Mouse (Mus musculus): ENCODE measurements around the gene Idh2.

Gene Idh2

DNA sequence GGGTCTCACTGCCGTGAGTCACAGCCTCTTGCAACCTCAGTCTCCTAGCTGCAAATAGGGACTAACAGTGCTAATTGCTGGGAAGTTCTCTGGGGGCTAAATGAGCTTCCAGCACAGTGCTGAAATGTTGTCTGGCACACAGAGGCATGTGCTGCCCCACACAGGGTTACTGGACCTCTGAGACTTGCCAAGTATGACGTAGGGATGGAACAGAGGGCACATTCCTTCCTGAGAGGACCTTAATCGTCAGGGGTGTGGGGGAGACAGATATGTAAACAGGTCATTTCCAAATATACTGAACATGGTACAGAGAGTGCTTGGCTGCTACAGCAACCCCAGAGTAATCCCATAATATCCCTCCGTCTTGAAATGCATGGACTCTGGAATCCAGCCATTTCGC is 5.9 kb upstream of the Idh2 start:
- peak; percentile 63 to 86 for DNase-seq

DNA sequence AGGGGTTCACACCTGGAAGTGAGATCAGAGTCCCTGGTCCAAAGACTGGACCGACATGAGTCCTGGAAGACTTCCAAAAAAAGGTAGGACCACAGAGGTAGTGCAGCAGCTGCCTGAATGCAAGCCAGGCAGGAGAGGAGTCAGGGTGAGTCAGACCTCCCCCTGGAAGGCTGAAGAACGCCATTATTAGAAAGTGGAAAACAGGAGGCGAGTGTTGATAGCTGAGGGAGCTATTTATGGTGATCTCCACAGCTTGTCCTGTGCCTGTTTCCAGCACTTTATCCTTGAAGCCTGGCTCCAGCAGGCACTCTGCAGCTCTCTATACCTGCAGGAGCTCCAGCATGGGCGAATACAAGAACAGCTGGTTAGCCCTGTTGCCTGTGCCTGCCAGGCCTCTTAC is 4.0 kb upstream of the Idh2 start:
- no peak for DNase-seq

DNA sequence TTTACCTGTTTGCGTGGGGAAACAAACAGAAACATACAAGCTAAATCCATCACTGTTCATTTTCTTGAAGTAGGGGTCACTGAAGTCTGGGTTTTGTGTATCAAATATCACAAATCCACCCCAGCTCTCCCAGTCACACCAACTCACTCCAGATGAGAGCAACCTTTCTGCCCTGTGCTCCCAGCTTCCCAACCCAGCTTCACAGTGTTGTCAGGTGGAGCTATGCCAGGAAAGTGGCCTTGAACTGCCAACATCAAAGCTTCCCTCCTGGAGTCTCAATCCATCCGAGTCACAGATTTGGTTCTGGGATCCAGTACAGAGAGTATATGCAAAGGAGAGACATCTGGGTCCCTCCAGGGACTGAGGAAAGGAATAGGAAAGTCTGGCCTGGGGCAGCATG is 966 bp upstream of the Idh2 start:
- DNase-seq, result peak; percentile 66 to 73

DNA sequence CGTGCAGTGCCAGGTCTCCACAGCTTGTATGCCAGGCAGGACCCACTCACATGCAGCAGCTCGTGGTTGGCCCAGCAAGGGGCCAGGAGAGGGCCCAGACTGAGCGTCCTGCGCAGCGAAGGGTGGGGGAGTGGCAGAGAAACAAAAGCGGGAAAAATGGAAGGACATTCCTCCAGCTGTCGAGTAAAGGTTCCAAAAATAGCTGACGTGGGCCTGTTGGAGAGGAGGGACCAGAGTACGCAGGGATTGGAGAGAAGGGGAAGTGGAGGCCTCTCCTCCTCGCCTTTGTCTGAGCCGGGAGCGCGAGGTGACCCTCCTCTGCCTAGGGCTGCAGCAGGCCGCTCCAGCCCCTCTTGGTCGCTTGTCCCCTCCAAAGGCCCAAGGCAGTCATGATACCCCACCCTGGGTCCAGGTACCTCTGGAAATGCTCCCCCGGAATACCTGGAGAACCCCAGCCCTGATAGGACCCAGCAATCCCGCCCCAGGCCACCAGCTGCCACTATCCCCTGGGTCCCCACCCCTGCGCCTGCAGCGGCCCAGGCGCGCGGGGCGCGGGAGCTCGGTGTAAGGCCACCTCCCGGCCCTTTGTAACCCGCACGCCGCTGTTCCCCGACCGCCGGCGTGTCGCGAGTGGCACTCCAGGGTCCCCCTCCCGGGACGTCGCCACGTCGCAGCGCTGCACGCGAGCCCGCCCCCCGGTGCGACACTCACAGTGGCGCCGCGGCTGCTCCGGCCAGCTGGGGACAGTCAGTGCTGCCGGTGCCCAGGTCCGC is 555 bp downstream of the Idh2 start:
- peak; percentile 59 to 83 for DNase-seq

DNA sequence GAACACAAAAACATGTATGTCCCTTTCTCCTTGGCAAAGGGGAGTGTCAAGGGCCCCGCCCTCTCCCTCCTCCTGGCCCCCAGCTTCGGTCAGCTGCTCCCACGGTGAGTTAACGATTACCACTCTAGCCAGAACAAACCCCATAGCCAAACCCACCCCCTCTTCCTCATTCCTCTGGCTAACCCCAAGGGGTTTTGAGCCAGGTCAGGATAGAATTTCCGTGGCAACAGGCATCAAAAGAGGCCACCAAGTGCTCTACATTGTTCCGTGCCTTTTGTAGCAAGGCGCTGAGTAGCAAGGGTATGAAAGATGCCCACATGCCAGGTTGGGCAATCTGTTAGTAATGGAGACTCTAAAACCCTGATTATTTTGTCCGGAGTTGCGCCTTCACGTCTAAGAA is 1.2 kb downstream of the Idh2 start:
- DNase-seq, result peak; percentile 84 to 95

DNA sequence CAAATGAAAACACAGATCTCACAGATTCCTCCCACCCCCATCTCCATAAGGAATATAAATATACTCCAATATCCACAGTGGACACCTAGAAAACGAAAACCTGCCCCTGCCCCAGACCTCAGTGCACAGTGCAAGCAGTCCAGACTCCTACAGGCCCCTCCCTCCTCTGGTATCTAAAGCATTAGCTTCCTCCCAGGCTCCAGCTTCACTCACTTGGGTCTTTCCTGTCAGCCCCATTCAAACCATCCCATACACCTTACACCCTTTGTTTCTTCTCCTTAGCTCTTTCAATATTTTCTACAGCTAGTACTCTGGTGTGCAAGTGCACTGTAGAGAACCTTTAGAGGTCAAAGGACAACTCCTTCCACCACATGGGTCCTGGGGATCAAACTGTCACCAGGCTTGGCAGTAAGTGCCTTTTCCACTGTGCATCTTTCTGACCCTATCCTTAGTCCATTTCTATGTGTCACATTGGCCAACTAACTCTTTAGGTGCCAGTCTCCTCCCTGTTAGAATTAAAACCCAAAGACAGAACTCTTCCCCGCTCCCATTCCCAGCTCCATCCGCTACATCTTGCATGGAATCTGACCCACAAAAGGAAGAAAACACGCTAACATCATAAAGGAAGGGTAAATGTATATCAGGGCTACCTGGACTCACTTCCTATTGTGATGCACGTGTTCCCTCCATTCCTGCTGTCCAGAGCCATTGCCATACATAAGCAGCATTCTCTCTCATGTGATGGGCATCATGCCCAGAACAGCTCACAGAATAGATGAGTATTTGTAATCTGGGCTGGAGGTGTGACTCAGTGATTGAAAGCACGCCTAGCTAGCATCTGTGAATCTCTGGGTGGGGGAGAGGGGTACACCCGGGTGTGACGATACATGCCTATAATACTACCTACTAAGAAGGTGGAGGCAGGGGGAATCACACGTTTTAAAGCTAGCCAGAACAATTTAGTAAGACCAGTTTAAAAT is 3.8 kb downstream of the Idh2 start:
- DNase-seq, result no peak

DNA sequence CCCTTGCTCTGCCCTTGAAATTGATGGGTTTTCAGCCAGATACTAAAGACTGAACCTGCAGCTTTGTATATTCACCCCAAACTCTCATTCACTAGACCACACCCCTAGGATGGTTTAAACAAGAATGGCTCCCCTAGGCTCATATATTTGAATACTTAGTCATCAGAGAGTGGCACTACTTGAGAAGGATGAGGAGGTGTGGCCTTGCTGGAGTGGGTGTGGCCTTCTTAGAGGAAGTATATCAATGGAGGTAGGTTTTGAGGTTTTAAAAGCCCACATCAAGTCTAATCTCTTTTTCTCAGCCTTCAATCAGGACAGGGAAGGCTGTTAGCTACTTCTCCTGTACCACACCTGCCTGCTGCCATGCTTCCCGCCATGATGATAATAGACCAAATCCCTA is 8.8 kb downstream of the Idh2 start:
- no peak for DNase-seq

DNA sequence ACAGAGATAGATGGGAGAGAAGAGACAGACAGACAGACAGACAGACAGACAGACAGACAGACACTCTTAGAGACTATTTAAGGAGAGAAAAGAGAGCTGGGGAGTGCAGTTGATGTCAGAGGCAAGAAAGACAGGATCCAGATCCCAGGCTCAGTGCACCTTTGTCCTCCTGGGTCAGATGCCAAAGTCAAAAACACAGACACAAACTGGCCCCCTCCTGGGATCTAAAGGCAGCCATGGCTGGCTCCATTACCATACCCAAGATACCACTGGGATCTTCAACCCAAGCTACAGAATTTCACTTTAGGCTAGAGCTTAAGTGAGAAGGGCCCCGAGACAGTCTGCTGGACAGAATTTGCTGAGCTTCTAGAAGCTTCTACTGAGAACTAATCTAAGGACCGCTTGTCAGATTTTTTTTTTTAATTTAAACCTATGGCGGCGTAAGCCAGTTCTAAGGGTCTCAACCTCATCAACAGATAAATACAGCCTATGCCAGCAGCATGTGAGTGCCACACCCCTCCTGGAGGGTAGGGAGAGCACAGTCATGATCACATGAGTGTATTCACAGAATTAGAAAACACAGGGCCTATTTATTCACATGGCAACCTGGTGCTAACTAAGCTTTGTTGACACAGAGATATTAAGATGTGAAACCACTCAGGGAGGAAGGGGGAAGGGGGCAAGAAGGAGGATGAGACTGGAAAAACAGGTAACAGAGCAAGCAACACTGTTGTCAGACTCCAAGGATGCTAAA is 9.4 kb downstream of the Idh2 start:
- DNase-seq, result no peak

DNA sequence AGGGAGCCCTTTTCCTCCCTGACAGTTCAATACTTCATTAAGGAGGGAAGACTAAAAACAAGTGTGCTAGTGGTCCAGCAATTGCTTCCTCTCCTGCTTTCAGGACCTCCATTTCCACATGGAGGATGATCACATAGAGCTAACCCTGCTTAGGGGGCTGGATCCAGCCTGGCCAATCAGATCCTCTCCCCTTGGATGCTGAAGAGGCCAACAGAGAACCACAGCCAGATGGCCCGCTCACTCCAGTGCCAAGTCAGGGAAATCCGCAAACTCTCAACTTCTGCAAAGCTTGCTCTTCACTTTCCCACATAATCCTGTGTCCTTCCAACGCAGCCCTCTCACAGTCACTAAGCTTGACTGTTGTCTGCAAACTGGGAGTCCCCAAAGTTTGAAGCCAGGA is 11.9 kb downstream of the Idh2 start:
- DNase-seq, result no peak

DNA sequence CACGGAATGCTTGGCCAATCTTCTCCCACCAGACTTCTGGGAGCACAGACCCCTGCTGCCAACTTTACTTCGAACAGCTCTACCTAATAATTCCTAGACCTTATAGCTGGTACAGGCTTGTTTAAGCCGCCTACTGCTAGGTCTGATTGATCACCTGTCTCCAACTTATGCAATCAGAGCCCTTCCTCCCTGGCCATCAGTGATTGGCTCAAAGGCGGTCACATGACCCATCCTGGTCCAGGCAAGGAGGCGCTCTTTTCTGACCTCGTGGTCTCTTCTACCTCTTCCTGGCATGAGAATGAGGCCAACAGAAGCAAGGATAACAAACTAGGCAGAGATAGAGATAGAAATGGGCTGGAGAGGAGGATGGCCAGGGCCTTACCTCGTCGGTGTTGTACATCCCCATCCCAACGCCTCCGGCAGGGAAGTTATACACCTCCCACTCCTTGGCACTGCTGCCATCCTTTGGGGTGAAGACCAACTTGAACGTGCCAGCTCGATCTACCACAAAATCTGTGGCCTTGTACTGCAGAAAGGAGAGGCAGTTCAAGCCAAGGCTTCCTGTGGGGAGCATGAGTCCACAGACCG is 16.7 kb downstream of the Idh2 start:
- peak in 1 of 2 experiments; percentile 37 for DNase-seq

DNA sequence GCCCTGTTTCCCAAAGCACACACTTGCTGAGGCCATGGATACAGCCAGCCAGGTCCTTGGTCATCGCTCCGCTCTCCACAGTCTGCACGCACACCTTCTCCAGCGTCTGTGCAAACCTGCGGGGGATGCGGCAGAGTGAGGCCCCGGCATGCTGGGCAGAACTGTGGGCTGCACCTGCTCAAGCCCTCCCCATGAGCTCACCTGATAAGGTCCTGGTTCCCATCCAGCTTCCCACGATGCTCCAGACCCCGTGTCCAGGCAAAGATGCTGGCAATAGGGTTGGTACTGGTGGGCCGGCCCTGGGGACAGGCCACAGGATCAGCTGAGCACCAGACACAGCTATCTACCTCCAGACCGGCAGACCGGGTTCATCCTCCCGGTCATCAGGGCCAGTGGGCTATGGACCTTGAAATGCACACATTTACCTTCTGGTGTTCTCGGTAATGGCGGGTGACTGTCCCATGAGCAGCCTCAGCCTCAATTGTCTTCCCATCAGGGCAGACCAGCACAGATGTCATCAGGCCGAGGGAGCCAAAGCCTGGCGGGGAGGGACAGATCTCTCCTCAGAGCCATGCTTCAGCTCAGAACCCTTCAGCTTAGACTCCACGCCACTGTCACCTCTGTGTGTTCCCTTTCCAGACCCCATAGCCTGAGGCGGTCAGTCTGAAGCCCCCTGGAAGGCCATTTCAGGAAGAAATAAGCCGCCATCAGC is 19.4 kb downstream of the Idh2 start:
- DNase-seq, result no peak

DNA sequence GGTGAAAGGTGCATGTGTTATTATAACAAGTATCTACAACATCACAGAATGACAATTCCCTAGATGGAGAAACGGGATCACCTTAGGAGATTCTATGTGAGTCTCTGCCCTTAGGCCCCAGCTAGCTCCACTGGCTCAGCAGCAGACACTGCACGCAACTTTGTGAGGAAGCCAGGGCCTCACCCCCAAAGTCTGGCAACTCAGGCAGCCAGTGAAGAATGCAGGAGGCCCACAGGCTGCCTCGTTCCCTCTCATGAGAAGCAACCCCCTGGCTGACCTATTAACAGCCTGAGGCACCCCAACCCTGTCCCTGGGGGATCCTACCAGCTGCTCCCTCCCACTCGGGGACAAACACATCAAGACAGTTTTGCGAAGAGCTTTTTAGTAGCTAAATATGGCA is 20.7 kb downstream of the Idh2 start:
- no peak for DNase-seq

DNA sequence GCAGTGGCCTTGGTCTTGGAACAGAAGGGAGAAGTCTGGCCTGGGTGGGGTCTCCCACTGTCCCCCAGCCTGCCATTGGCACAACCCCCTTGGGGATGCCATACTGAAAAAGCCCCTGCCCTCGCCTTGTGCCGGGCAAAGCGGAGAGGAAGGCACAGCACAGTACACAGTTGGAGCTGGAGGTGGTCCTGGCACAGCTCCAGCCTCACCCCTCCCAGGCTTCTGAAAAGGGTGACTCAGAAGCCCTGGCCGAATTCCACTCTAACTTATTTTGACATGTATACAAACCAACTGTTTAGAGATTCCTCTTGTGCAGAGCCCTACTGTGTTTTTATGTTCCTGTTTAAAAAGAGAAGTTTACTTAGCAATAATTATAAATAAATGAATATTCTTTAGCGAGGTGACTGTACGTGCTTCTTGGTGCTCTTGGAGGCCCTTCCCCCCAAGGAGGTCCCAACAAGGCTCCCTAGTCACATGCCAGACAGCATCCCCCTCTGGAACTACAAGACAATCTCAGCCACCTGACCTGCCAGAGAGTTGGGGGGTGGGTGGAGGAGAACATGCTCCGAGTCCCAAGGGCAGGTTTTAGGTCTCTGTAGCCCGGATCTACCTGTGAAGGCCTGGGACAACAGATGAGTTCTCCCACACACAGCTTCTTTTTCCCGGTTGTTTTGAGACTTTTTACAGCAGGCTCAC is 22.7 kb downstream of the Idh2 start:
- peak; percentile 59 to 67 for DNase-seq

DNA sequence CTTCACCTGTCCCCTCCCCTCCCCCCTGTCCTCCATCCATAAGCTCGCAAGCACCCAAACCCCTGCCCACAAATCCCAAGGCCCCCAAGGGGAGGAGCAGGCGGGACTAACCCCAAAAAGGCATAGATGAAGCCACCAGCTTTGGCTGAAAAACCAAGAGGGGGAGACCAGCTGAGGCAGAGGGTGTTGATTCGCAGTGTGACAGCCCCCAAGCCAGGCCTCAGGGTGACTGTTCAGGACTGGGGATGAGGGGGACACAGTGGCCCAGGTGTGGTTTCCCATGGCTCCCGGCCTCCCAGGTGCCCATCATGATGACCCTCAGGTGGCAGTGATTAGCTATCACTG is 23.4 kb downstream of the Idh2 start:
- DNase-seq, result no peak

DNA sequence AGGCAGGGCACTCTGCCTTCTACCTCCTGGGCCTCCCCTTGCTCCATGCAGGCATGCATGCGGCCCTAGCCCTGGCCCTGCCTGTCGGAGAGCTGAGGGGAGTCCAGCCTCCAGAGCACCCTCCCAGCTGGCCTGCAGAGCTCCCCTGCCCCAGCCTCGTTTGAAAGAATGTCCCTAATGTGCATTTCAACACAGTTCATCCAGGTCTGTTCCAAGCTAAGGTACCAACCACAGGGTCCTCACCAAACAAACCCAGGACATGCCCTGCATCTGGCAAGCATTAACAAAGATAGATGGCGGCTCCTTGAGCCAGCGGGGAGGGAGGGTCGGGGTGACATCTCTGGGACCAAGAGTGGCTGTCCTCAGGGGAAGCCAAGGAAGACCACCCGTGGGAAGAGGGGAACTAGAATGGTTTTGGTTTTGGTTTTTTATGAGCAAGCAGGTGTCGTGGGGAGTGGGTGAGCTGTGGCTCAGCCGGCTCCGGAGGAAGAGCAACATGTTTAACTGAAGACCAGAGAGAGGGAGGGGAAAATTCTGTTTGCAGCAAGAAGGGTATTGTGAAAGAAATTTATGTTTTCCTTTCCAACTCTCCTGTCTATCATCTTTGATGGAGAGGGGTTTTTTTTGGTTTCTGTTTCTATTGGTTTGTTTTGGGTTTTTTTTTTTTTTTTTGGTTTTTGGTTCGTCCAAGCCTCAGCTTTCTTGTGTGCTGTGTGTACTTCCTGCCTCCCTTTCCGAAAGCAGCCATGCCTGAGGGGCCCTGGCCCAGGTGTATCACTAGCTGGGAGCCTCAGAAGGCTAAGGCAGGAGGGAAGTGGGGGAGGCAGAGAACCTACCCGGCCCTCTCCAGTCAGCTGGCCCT is 24.0 kb downstream of the Idh2 start:
- DNase-seq, result no peak

DNA sequence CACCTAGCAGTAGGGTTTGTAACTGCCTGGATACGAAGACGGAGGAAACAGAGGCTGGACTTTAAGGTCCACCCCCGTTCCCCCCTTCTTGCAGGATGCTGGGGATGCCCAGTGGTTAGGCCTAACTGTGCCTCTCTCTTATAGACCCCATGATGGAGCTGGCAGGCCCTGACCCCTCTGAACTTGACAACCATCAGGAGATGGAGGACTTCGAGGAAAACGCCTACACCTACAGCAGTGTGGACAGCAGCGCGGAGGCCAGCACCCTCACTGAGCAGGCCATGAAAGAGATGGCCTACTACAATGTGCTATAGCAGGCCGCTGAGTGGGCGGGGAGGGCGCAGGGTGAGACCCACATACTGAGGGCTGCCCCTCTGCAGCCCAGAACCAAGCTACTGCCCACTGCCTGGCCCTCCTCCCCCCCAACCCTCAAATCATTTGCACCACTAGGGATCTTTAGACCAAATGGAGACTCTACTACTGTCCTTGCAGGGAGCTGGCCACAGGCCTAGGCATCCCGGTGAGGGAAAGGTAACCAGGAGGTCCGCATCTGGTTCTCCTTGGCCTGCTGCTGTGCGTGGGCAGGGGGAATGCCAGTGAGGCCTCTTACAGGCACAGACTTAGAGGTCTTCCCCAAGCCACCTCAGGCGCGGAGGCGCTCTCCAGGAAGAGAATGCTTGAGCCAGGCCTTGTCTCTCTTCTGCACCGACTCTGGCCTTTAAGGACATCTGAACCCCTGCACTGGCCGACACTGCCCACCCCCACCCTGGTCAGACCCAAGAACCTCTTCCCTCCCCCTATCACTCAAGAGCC is 24.8 kb downstream of the Idh2 start:
- DNase-seq, result no peak

DNA sequence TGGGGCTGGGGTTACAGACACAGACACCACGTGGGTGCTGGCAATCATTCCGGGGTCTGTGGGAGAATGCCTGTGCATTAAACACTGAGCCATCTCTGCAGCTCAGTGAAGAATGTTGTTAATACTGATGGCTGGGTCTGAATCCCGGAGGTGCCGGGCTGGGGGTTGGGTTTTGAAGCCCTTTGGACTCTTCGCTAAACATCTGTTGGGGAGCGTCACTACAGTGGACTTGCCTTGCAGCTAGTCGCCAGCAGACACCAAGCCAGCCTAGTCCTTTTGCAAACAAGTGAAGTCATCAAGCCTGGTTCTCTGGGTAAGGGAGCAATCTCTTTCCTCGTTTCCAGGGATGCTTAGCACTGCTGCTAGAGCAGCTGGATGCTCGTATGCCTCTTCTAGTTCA is 27.0 kb downstream of the Idh2 start:
- DNase-seq, result no peak

DNA sequence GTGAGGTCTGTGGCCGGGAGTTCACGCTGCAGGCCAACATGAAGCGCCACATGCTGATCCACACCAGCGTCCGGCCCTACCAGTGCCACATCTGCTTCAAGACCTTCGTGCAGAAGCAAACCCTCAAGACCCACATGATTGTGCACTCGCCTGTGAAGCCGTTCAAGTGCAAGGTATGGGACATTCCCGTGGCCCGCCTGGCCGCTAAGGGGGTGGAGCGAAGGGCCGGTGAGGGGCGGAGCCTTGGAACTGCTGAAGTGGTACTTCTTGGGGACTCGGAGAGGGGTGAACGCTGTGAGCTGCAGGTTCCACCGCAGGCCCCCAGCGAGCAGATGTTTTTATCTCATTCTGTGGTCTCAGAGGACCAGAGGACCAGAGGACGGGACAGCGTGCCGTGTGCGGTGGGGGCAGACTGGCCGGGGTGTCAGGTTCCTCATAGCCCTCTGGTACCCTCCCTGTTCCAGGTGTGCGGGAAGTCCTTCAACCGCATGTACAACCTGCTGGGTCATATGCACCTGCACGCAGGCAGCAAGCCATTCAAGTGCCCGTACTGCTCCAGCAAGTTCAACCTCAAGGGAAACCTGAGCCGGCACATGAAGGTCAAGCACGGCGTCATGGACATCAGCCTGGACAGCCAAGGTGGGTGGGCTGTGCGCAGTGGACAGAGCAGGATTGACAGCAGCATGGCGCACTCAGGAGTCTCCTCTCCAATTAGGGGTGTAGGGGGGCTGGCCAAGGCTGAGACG is 29.0 kb downstream of the Idh2 start:
- DNase-seq, result peak; percentile 75 to 80

DNA sequence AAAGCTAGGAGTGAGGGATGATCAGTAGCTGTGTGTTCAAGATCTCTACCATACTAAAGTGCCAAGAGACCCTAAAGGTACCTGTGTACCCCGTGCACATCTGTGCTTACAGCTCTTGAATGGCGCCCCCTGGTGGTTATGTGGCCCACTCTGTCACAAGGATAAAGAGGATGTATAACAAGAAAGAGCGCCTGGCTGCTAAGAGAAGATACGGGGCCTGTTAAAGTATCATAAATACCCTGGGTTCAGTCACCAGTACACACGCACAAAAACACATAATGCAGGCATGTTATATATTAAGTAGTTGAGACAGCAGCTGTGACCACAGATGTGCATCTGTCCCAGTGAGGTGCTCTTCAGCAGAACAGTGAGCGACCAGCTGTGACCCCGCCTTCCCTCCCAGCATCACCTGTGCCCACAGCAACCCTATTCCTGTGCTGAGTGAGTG is 30.7 kb downstream of the Idh2 start:
- peak; percentile 78 to 90 for DNase-seq
